Mouse (Mus musculus) right cerebral cortex, postnatal 4 days (tissue): ENCODE data around the gene Slc25a21.

Experiments used
- DNase-seq: peaks from one replicate; pipeline ENCODE4 v3.0.0-alpha.2; 2022

Gene Slc25a21

GRCm38 (mm10) chr12:56717971-56718706 is 479.1 kb downstream of the Slc25a21 start:
- no peak for DNase-seq

- DNase-seq: no peak
Measured at GRCm38 (mm10) chr12:56701004-56701403, 496.3 kb downstream of the Slc25a21 start.

GRCm38 (mm10) chr12:56699915-56700900 is 497.1 kb downstream of the Slc25a21 start:
- no peak for DNase-seq

- DNase-seq: no peak
Measured at GRCm38 (mm10) chr12:56699351-56699750, 497.9 kb downstream of the Slc25a21 start.

- no peak for DNase-seq
Measured at GRCm38 (mm10) chr12:56698191-56698980, 498.9 kb downstream of the Slc25a21 start.

DNA sequence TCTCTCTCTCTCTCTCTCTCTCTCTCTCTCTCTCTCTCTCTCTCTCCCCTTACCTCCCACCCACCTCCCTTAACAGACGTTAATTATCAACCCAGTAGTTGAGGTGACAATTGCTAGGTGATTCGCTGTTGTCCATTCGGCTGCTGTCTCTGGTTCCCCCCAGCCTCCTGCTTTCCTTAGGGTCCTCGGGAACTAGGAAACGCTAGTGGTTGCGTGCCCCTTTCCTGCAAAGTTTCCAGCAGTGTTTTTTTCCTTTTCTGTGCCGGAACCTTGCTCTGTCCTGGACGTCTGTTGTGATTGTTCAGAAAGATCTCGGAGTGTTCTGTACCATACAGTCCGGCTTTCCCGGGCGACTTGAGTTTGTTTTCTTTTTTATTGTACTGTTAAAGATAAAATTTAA is 499.5 kb downstream of the Slc25a21 start:
- no peak for DNase-seq

GRCm38 (mm10) chr12:56697011-56697740 is 500.1 kb downstream of the Slc25a21 start:
- no peak for DNase-seq

DNA sequence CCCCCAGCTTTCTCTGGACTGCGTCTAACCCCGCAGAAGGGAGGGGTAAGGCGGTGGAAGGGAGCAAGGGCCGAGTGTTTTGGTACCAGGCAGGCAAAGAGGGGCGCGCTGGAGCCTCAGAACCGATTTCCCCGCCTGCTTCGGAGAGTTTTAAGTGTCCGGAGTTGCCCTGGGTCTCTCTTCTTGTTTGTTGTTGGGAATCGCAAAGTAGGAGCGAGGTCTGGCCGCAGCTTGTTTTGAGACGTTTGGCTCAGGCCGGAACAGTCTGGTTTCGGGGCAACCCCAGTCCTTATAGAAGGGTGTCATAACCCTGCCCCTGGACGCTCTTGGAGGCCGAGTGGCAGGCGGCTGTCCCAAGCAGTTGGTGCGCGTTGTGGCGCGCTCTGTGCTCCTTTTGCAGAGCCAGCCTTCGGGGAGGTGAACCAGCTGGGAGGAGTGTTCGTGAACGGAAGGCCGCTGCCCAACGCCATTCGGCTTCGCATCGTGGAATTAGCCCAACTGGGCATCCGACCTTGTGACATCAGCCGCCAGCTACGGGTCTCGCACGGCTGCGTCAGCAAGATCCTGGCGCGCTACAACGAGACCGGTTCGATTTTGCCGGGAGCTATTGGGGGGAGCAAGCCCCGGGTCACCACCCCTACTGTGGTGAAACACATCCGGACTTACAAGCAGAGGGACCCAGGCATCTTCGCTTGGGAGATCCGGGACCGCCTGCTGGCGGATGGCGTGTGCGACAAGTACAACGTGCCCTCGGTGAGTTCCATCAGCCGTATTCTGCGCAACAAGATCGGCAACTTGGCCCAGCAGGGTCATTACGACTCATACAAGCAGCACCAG is 500.9 kb downstream of the Slc25a21 start:
- no peak for DNase-seq

GRCm38 (mm10) chr12:56695358-56696173 is 501.7 kb downstream of the Slc25a21 start:
- DNase-seq: no peak

GRCm38 (mm10) chr12:56694936-56695335 is 502.3 kb downstream of the Slc25a21 start:
- DNase-seq: no peak

- no peak for DNase-seq
Measured at GRCm38 (mm10) chr12:56694361-56694760, 502.9 kb downstream of the Slc25a21 start.

GRCm38 (mm10) chr12:56693411-56694098 is 503.7 kb downstream of the Slc25a21 start:
- DNase-seq: no peak

GRCm38 (mm10) chr12:56692536-56692935 is 504.7 kb downstream of the Slc25a21 start:
- no peak for DNase-seq

- no peak for DNase-seq
Measured at GRCm38 (mm10) chr12:56691427-56692079, 505.7 kb downstream of the Slc25a21 start, which contains the start of gene Pax9. Gene Pax9 (plus strand): TSS chr12:56691767.

DNA sequence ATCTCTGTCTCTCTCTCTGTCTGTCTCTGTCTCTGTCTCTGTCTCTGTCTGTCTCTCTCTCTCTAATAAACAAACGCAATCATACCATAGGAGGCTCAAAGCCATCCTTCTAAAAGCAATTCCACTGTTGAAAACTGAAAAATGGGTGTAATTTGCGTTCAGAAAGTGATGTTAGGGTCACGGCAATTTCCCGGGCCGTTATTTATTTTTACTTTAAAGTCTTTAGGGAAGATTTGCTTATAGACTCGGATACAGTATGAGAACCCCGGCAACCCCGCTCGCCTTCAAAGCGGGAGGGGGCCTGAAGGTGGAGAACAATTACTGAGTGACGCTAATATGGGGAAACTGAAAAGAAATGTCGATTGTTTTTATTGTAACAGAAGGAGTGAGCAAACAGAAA is 506.3 kb downstream of the Slc25a21 start:
- no peak for DNase-seq

GRCm38 (mm10) chr12:56690366-56690765 is 506.9 kb downstream of the Slc25a21 start:
- DNase-seq: no peak

DNA sequence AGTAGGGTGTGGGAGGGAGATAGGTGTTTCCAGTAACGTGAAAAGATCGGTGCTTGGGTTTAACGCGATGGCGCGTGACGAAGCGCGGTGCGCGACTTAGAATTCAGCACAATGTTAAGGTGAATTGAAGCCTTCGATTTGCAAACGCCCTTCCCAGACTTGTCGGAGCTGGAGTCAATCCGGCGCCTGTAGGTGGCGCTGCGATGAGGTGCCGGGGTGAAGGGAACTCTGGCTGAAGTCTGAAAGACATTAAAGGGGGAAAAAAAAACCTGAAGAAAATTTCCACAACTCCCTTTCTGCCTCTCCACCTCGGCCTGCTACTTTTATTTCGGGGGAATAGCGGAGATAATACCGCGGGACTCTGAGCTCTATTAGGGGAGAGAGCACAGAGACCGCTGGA is 507.5 kb downstream of the Slc25a21 start:
- DNase-seq: no peak

DNA sequence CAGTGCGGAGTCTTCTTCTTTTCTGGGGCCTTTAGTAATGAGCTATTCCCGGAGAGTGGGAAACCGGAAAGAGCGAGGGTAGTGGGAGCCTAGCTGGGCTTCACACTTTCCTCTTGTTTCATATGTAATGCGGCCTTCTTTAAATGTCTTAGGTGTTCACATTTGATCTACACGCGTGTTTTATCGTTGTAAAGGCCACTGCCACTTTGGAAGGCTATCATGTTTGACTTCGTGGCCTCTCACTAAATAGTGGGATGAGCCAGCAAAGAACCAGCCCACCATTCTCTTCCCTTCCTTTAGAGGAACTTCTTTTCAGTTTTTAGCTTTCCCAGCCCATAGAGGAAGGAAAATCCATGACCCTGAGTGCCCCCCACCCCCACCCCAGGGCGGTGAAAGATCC is 507.9 kb downstream of the Slc25a21 start:
- DNase-seq: no peak

DNA sequence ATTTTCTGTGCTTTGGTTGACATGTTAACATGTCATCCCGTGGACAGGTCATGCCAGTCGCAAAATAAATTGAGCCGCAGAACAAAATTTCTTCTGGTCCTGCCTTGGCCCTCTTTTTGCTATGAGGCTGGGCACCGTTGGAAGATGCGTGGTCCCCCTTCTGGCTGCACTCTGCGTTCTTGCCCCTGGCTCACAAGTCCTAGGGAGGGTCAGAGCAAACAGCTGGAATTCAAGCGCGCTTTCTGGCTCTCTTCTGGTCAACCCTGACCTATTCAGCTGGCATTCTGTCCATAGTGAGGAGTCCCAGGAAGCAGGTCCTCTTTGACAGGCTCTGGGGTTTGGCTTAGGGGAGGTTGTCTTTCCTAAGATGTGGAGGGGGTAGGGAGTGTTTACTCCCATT is 508.4 kb downstream of the Slc25a21 start:
- DNase-seq: no peak
